Mouse (Mus musculus) heart, postnatal 0 days (tissue): ENCODE results near the gene Arl6ip4.

Source experiments
- CTCF ChIP-seq: IDR thresholded peaks from 2 replicates; pipeline ENCODE4 v1.5.1; 2016; ENCODE audit warnings: antibody characterized with exemption, control low read depth, low read depth
- EP300 ChIP-seq: IDR thresholded peaks from 2 replicates; pipeline ENCODE4 v1.6.1; 2016; ENCODE audit warnings: antibody characterized with exemption, low read depth

GRCm38 (mm10) chr5:124103020-124103419 lies 12.9 kb upstream of the Arl6ip4 start:
- TF ChIP-seq CTCF, result no peak
- TF ChIP-seq EP300, result no peak
